Mouse (Mus musculus) brain, embryonic 14.5 days (tissue): Measurements from ENCODE around the gene Sh3bgr.

Experiments
- CTCF ChIP-seq: fragments of 200-500 bp; IDR thresholded peaks from 2 replicates; pipeline ENCODE4 v1.5.1; 2012; ENCODE audit warnings: inconsistent platforms, mild to moderate bottlenecking, moderate library complexity, borderline replicate concordance; ENCODE audit not compliant: insufficient read depth, insufficient read length; ENCODE audit errors: extremely low read depth
- POLR2A ChIP-seq: fragments of 200-500 bp; IDR thresholded peaks from 2 replicates; pipeline ENCODE4 v1.6.1; 2012; ENCODE audit warnings: mild to moderate bottlenecking, inconsistent platforms, borderline replicate concordance; ENCODE audit not compliant: poor library complexity, insufficient read depth, insufficient read length, severe bottlenecking; ENCODE audit errors: extremely low read depth

DNA sequence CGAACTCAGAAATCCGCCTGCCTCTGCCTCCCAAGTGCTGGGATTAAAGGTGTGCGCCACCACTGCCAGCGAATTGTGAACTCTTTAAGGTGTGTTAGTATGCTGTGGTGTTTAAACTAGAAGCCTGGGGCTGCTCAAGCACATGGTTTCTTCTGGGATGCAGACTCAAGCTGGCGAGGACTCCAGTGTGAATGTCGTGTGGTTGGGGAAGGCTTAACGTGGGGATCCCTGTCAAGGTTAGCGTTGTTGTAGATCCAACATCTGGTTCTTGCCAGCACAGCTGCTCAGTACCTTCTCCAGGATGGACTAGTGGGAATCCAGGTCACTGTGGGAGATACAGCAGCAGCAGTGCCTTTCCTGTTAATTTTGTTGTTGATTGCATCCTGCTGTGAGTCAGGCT is 31.7 kb downstream of the Sh3bgr start:
- TF ChIP-seq CTCF (no peak), POLR2A (no peak)
